In the genomic region with DNA sequence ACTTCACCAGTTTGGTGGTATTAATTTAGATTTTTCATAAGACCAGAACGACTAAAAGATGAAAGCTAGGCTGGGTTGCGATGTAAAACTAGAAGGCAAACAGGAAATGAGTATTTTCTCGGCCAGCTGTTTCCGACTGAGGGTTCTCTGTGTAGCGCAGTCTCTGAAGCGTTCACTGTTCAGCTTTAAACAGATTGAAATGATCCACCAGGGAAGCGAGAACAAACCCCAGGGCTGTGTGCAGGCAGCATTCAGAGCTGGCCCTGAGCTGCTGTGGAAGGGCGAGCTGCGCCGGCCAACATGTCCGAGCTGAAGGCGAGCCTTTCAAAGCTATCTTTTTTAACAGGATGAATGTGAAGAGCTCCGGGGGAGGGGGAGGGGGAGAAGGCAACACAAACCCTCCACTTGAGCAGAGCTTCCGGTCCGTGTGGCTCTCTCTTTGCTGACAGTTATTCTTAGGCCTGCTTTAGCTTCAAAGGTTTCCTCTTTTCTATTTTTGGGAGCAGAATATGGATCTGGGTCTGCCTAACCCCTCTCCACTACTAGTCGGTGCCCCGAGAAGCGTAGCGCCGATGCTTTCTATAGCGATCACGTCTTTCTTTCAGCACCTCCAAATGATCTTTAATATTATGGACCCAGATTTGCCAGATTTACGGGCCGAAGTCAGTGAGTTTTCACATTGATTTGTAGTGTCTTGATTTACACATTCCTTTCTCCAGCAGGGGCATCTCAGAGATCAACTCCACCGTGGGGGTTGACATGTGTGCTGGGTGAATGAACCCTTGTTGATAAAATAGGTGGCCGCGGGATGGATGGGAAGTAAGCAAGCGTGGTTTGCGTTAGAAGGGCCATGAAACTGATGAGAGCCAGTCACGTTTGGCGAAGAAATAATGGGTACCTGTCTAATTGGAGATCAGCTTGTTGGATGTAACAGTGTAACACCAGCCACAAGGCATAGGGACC, we compare ENCODE assay signal across 8 mouse cellular contexts. TPM values are rescaled to one million over a fixed set of nuclear protein-coding genes. Genes with fewer than 3 reads are reported as not detected.
DNase-seq lines count a peak whose midpoint lies in the region; ATAC-seq lines count a peak whose summit lies in the region.

No protein-coding gene starts in this region.

- H3K27ac ChIP-seq in embryonic facial prominence, embryonic 10.5 days (replicated peaks): peak overlapping the region; percentile 81
- H3K27ac ChIP-seq in macrophage: peak overlapping the region; percentile 92

- peak; percentile 37 for DNase-seq in R1 (ENCODE audit: low read depth, low spot score)
- DNase-seq in embryonic facial prominence, embryonic 10.5 days (ENCODE audit: low spot score): peak; percentile 78
- peak; percentile 31 to 51 for DNase-seq in gastrocnemius, postnatal 36 days
- peak; percentile 62 to 82 for DNase-seq in left cerebral cortex, postnatal 10 days (ENCODE audit: extremely low spot score in 1 of 2, low spot score in 2 of 2)
- peak; percentile 69 for DNase-seq in retina, postnatal 1 day
- DNase-seq in thymus, postnatal 25 days: peak; percentile 79

- no peaks in the 10 kb centered on the region for H3K79me2 ChIP-seq in macrophage (ENCODE audit: inconsistent target)

- H3K4me3 ChIP-seq in embryonic facial prominence, embryonic 10.5 days: peak overlapping the region; percentile 43
- H3K4me3 ChIP-seq in macrophage (ENCODE audit: inconsistent target): peak overlapping the region; percentile 24

- no peaks in the 10 kb centered on the region for H3K9me3 ChIP-seq in embryonic facial prominence, embryonic 10.5 days

- ATAC-seq in inflammation-experienced regulatory T-cells, adult 6 months: peak; percentile 91

- 33% methylated on average over 31 of the region's 31 CpGs for WGBS in embryonic facial prominence, embryonic 10.5 days
- 7% methylated on average over 31 of the region's 31 CpGs for WGBS in macrophage (ENCODE audit: missing documents)

- H3K4me1 ChIP-seq in embryonic facial prominence, embryonic 10.5 days: peaks cover 30% of the 10 kb centered on the region

- intact Hi-C loops in gastrocnemius, postnatal 36 days (cut with DNase I): no loop called here
- intact Hi-C loops in left cerebral cortex, postnatal 10 days (cut with DNase I): no loop called here

- no peaks in the 10 kb centered on the region for H3K36me3 ChIP-seq in embryonic facial prominence, embryonic 10.5 days (replicated peaks)
- 0 out of 2 replicates have a peak, but pooled peaks cover 4% of the 10 kb centered on the region for H3K36me3 ChIP-seq in macrophage (ENCODE audit: inconsistent target)

- no peaks in the 10 kb centered on the region for H3K27me3 ChIP-seq in embryonic facial prominence, embryonic 10.5 days (replicated peaks; ENCODE audit: low read depth, poor library complexity, severe bottlenecking)

RNA-seq across cellular contexts. Expression of gene Map3k1, which starts 59.3 kb away (rescaled TPM):
- polyA plus RNA-seq in embryonic facial prominence, embryonic 10.5 days (2016; fragmentation: Nextera tagmentation; extraction: Ambion mirVana): 15.7 and 16.1 TPM in 2 replicates
- 1 to 10 TPM; 7.9 to 8.2 TPM for total RNA-seq in gastrocnemius, postnatal 36 days (2021)
- polyA plus RNA-seq in inflammation-experienced regulatory T-cells, adult 6 months (2017; shearing (Covaris generic)): 100 to 1,000 TPM in 2 of 3 experiments, 10 to 100 TPM in 1; 81.9 to 104 (median 103) TPM
- total RNA-seq in left cerebral cortex, postnatal 10 days (2021): 10 to 100 TPM; 11.0 to 12.0 TPM
- total RNA-seq in macrophage (2018; cell fraction: chromatin; rRNA removed): 100 to 1,000 TPM in 13 of 26 experiments, 10 to 100 TPM in 13; 30.3 to 165 (median 107) TPM
- total RNA-seq in macrophage (2018; cell fraction: cytosol; rRNA removed): 100 to 1,000 TPM in 6 of 26 experiments, 10 to 100 TPM in 20; 25.9 to 112 (median 84.7) TPM
- total RNA-seq in macrophage (2018; cell fraction: nucleus; rRNA removed): 100 to 1,000 TPM in 12 of 26 experiments, 10 to 100 TPM in 14; 53.0 to 197 (median 92.2) TPM
- polyA plus RNA-seq in macrophage (2018): 17.8 to 36.0 TPM (median 34.3 TPM) in 3 replicates

Comparison
In these comparisons a context has a peak if more than half of its experiments do, and no peak if none do; other contexts are left out.
1. Peak in every context shown above with its lines: DNase-seq, ATAC-seq, H3K4me3 ChIP-seq and H3K27ac ChIP-seq.